ENCODE assay signal across 14 mouse cellular contexts in the genomic region with DNA sequence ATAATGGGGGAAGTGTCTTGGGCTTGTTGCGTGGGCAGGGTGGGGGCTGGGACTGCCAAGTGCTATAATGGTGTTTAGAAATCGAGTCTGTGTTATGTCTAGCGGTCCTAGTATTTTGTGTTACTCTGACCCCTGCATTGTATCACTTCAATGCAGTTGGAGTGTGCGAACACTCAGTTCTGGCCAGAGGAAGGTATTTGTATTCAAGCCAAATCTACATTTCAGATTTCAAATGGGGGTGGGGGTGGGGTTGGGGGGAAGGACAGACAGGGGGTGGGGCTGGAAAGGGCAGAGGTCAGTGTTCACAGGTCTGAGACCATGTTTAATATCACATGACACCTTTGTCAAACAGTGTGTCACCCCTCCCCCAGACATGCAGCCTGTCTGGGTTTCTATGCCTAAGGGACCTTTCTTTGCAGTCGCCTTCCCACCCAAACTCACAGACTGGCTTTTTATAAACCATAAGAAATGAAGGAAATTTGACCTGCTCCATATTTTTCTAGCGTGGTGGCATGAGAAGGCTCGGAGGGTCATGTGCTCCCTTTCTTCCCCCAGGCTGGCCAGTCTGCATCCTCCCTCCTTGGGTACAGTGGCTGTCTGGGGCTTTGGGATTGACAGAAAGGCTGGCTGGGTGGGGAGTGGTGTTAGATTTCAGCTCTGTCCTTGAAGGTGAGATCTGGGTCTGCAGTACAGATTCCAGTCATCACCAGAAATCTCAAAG.
A peak's percentile ranks its signal among the peaks of the same experiment; 100 is the strongest.
DNase-seq lines count a peak whose midpoint lies in the region; ATAC-seq and TF ChIP-seq lines count a peak whose summit lies in the region.
"Had no signal": no experiment of that assay in that cellular context is flagged by ENCODE, and none has a peak within 500 bp of the region (broad histone marks: within the 10 kb centered on the region; RNA-seq: fewer than 3 reads in every experiment).

No protein-coding gene starts in this region.

- intact Hi-C loops in gastrocnemius, adult 2 months (cut with DNase I): no loop called here

- peaks cover 73% of the 10 kb centered on the region for H3K27me3 ChIP-seq in hindbrain, embryonic 10.5 days (ENCODE audit: insufficient read depth, poor library complexity, severe bottlenecking)
- H3K27me3 ChIP-seq in hindbrain, postnatal 0 days (ENCODE audit: insufficient read depth, low read length): no peaks in the 10 kb centered on the region
- no peaks in the 10 kb centered on the region for H3K27me3 ChIP-seq in neural tube, embryonic 15.5 days (replicated peaks)
- H3K27me3 ChIP-seq in embryonic facial prominence, embryonic 10.5 days (replicated peaks; ENCODE audit: low read depth, poor library complexity, severe bottlenecking): peaks cover 8% of the 10 kb centered on the region
- no peaks in the 10 kb centered on the region for H3K27me3 ChIP-seq in stomach, embryonic 14.5 days (ENCODE audit: control insufficient read depth, insufficient read depth, low read length)

- DNase-seq in hindbrain, embryonic 10.5 days (ENCODE audit: low spot score): peak; percentile 73
- no peak for DNase-seq in hindbrain, postnatal 0 days (ENCODE audit: low spot score)
- peak; percentile 49 for DNase-seq in neural tube, embryonic 10.5 days (ENCODE audit: extremely low spot score, low spot score)
- DNase-seq in embryonic facial prominence, embryonic 10.5 days (ENCODE audit: low spot score): peak; percentile 74
- DNase-seq in gastrocnemius, adult 2 months: no peak
- no peak for DNase-seq in thymus, postnatal 36 days
- DNase-seq: adrenal gland, postnatal 10 days; cerebellum, postnatal 14 days; kidney, adult 2 months; thymus, postnatal 4 days had no signal

- 11% methylated on average over 7 of the region's 7 CpGs for WGBS in hindbrain, embryonic 10.5 days
- WGBS in hindbrain, postnatal 0 days: 24% methylated on average over 7 of the region's 7 CpGs
- WGBS in neural tube, embryonic 15.5 days: 25% methylated on average over 7 of the region's 7 CpGs
- WGBS in embryonic facial prominence, embryonic 10.5 days: 21% methylated on average over 7 of the region's 7 CpGs
- WGBS in stomach, embryonic 14.5 days: 16% methylated on average over 7 of the region's 7 CpGs

- no peak overlapping the region for H3K9ac ChIP-seq in hindbrain, postnatal 0 days (replicated peaks; ENCODE audit: low read length)
- no peak overlapping the region for H3K9ac ChIP-seq in neural tube, embryonic 15.5 days (replicated peaks)
- no peak overlapping the region for H3K9ac ChIP-seq in stomach, embryonic 14.5 days (replicated peaks; ENCODE audit: low read depth, low read length)

- peak overlapping the region; percentile 23 for H3K4me3 ChIP-seq in hindbrain, embryonic 10.5 days
- no peak overlapping the region for H3K4me3 ChIP-seq in hindbrain, postnatal 0 days (ENCODE audit: low read length)
- H3K4me3 ChIP-seq in neural tube, embryonic 15.5 days (replicated peaks): no peak overlapping the region
- H3K4me3 ChIP-seq in embryonic facial prominence, embryonic 10.5 days: peak overlapping the region; percentile 25; the same call in 1 of the 2 replicates
- no peak overlapping the region for H3K4me3 ChIP-seq in stomach, embryonic 14.5 days (ENCODE audit: low read depth, low read length)
- H3K4me3 ChIP-seq in gastrocnemius, adult 2 months: no peak overlapping the region
- H3K4me3 ChIP-seq: megakaryocyte, embryonic 14.5 days had no signal

- H3K4me2 ChIP-seq in hindbrain, postnatal 0 days (ENCODE audit: low read depth, low read length): no peak overlapping the region
- H3K4me2 ChIP-seq in neural tube, embryonic 15.5 days: no peak overlapping the region
- H3K4me2 ChIP-seq in stomach, embryonic 14.5 days (replicated peaks; ENCODE audit: low read depth, low read length): no peak overlapping the region

- H3K9me3 ChIP-seq in hindbrain, embryonic 10.5 days: no peaks in the 10 kb centered on the region
- no peaks in the 10 kb centered on the region for H3K9me3 ChIP-seq in hindbrain, postnatal 0 days (ENCODE audit: low read length)
- no peaks in the 10 kb centered on the region for H3K9me3 ChIP-seq in neural tube, embryonic 15.5 days (replicated peaks)
- H3K9me3 ChIP-seq in embryonic facial prominence, embryonic 10.5 days: no peaks in the 10 kb centered on the region
- H3K9me3 ChIP-seq in stomach, embryonic 14.5 days (ENCODE audit: control insufficient read depth, low read depth, low read length): no peaks in the 10 kb centered on the region
- H3K9me3 ChIP-seq: G1E; megakaryocyte, embryonic 14.5 days had no signal

- peaks cover 49% of the 10 kb centered on the region for H3K4me1 ChIP-seq in hindbrain, embryonic 10.5 days (replicated peaks)
- H3K4me1 ChIP-seq in hindbrain, postnatal 0 days (ENCODE audit: insufficient read depth, low read length): no peaks in the 10 kb centered on the region
- 0 out of 2 replicates have a peak, but pooled peaks cover 4% of the 10 kb centered on the region for H3K4me1 ChIP-seq in neural tube, embryonic 15.5 days
- peaks cover 42% of the 10 kb centered on the region for H3K4me1 ChIP-seq in embryonic facial prominence, embryonic 10.5 days
- H3K4me1 ChIP-seq in stomach, embryonic 14.5 days (ENCODE audit: control insufficient read depth, insufficient read depth, low read length): peaks cover 17% of the 10 kb centered on the region

- no peak for TF ChIP-seq CTCF in hindbrain, postnatal 0 days (IDR thresholded peaks at IDR 0.05; ENCODE audit: low read depth)
- no peak for TF ChIP-seq CTCF in gastrocnemius, adult 2 months (IDR thresholded peaks at IDR 0.05)

- ATAC-seq in hindbrain, postnatal 0 days: no peak
- no peak for ATAC-seq in neural tube, embryonic 15.5 days (ENCODE audit: low FRiP score)
- ATAC-seq in stomach, embryonic 14.5 days (ENCODE audit: insufficient number of reproducible peaks, insufficient read depth, low FRiP score, low read depth): peak; percentile 65

- H3K27ac ChIP-seq in hindbrain, embryonic 10.5 days: peak overlapping the region; percentile 81
- no peak overlapping the region for H3K27ac ChIP-seq in hindbrain, postnatal 0 days
- H3K27ac ChIP-seq in neural tube, embryonic 15.5 days (replicated peaks): no peak overlapping the region
- peak overlapping the region; percentile 83 for H3K27ac ChIP-seq in embryonic facial prominence, embryonic 10.5 days (replicated peaks)
- H3K27ac ChIP-seq in stomach, embryonic 14.5 days (ENCODE audit: low read length): no peak overlapping the region
- no peak overlapping the region for H3K27ac ChIP-seq in gastrocnemius, adult 2 months

- no peaks in the 10 kb centered on the region for H3K36me3 ChIP-seq in hindbrain, embryonic 10.5 days
- no peaks in the 10 kb centered on the region for H3K36me3 ChIP-seq in hindbrain, postnatal 0 days (ENCODE audit: insufficient read depth, low read length)
- no peaks in the 10 kb centered on the region for H3K36me3 ChIP-seq in neural tube, embryonic 15.5 days
- no peaks in the 10 kb centered on the region for H3K36me3 ChIP-seq in embryonic facial prominence, embryonic 10.5 days (replicated peaks)
- no peaks in the 10 kb centered on the region for H3K36me3 ChIP-seq in stomach, embryonic 14.5 days (ENCODE audit: control insufficient read depth, insufficient read depth, low read length)
- H3K36me3 ChIP-seq: G1E had no signal

Comparison
In these comparisons a context has a peak if more than half of its experiments do, and no peak if none do; other contexts are left out.
1. DNase-seq: peak in hindbrain, embryonic 10.5 days (single experiment), neural tube, embryonic 10.5 days (single experiment) and embryonic facial prominence, embryonic 10.5 days (single experiment); none in hindbrain, postnatal 0 days (single experiment), gastrocnemius, adult 2 months (single experiment) and thymus, postnatal 36 days (0 of 2).
2. H3K27ac ChIP-seq: peak in hindbrain, embryonic 10.5 days (single experiment) and embryonic facial prominence, embryonic 10.5 days (single experiment); none in hindbrain, postnatal 0 days (single experiment), neural tube, embryonic 15.5 days (single experiment), stomach, embryonic 14.5 days (single experiment) and gastrocnemius, adult 2 months (single experiment).
3. H3K4me3 ChIP-seq: peak in hindbrain, embryonic 10.5 days (single experiment) and embryonic facial prominence, embryonic 10.5 days (single experiment); none in hindbrain, postnatal 0 days (single experiment), neural tube, embryonic 15.5 days (single experiment), stomach, embryonic 14.5 days (single experiment) and gastrocnemius, adult 2 months (single experiment).